Mouse (Mus musculus): Measurements from ENCODE around the gene Krt26. TPM values are rescaled to one million over a fixed set of nuclear protein-coding genes. Genes with fewer than 3 reads are reported as not detected.

The Krt26 gene
- polyA plus RNA-seq, 1 experiment: not detected

DNA sequence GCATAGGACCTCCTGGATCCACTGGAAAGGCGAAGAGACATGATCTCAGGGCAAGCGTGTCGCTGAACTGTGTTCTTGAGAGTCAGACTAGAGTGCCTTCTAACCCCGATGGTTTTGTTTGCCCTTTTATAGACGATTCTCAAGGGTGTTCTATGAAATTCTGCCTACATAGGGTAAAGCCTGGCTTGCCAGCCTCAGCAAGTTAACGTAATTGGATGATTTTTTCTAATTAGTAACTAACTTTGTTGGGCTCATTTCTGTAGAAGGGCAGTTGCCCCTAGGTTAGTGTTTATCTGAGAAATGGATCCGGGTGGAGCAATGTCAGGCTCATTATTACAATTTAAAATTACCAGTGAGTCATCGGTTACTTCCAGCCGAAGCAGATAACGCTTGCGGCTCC is 14.9 kb downstream of the Krt26 start, which contains the start of gene Krt25:
Krt25 (minus strand) TSS at position 101 of the 400 bp plus-strand sequence.
- H3K79me2 ChIP-seq (ENCODE audit: control insufficient read depth, insufficient read depth): no peaks in the 10 kb centered on the region
- no peaks in the 10 kb centered on the region for H3K36me3 ChIP-seq (ENCODE audit: control insufficient read depth, insufficient read depth)
- H3ac ChIP-seq (ENCODE audit: control insufficient read depth, insufficient read length): no peak within 1 kb of the TSS
- H3K4me2 ChIP-seq (ENCODE audit: low read depth): no peak within 1 kb of the TSS
- H3K4me3 ChIP-seq: no peak within 1 kb of the TSS
- TF ChIP-seq CEBPB (IDR thresholded peaks at IDR 0.05; ENCODE audit: insufficient read depth, poor library complexity, severe bottlenecking) (no peak), MYOD1 (IDR thresholded peaks at IDR 0.05; ENCODE audit: control insufficient read depth in 1 of 3, insufficient read length in 2 of 3, low read depth in 2 of 3) (no peak), TCF3 (IDR thresholded peaks at IDR 0.05; ENCODE audit: insufficient read length, low read depth) (no peak), SRF (IDR thresholded peaks at IDR 0.05; ENCODE audit: control insufficient read depth, insufficient read length, low read depth) (no peak), POLR2AphosphoS2 (IDR thresholded peaks at IDR 0.05; ENCODE audit: insufficient read length, low read depth) (no peak), TCF12 (IDR thresholded peaks at IDR 0.05; ENCODE audit: insufficient read depth, poor library complexity, severe bottlenecking) (no peak), MAX (IDR thresholded peaks at IDR 0.05; ENCODE audit: low read depth) (no peak), USF1 (IDR thresholded peaks at IDR 0.05; ENCODE audit: low read depth) (no peak), POLR2A (IDR thresholded peaks at IDR 0.05; ENCODE audit: insufficient read length, low read depth) (no peak), MYOG (IDR thresholded peaks at IDR 0.05; ENCODE audit: control insufficient read depth in 1 of 3, insufficient read depth in 1 of 3, insufficient read length in 2 of 3, low read depth in 2 of 3) (no peak), REST (IDR thresholded peaks at IDR 0.05; ENCODE audit: insufficient read depth, insufficient read length) (no peak), E2F4 (IDR thresholded peaks at IDR 0.05; ENCODE audit: insufficient read depth) (no peak)
- peaks cover 28% of the 10 kb centered on the region for H3K27me3 ChIP-seq (ENCODE audit: control insufficient read depth, insufficient read depth, insufficient read length)

DNA sequence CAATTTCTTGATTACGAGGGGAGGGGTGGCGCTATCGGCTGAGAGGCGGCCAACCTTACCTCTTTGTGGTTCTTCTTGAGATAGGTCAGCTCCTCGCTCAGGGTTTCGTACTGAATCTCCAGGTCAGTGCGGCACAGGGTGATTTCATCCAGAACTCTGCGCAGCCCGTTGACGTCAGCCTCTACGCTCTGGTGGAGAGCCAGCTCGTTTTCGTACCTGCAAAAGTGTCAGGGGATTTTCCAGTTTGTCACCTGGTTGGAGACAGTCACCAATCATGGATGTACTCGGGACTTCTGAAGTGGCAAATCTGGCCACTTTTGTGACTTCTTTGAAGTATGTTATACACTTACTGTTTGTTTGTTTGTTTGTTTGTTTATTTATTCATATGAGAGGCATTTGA is 16.7 kb downstream of the Krt26 start:
- Histone ChIP-seq H3K79me2 (ENCODE audit: control insufficient read depth, insufficient read depth) (no peaks in the 10 kb centered on the region), H3K27me3 (ENCODE audit: control insufficient read depth, insufficient read depth, insufficient read length) (peaks cover 26% of the 10 kb centered on the region), H3K4me3 (no peak overlapping the region), H3K4me2 (ENCODE audit: low read depth) (no peak overlapping the region), H3ac (ENCODE audit: control insufficient read depth, insufficient read length) (no peak overlapping the region), H3K36me3 (ENCODE audit: control insufficient read depth, insufficient read depth) (no peaks in the 10 kb centered on the region)
- TF ChIP-seq SRF (IDR thresholded peaks at IDR 0.05; ENCODE audit: control insufficient read depth, insufficient read length, low read depth) (no peak), CEBPB (IDR thresholded peaks at IDR 0.05; ENCODE audit: insufficient read depth, poor library complexity, severe bottlenecking) (no peak), USF1 (IDR thresholded peaks at IDR 0.05; ENCODE audit: low read depth) (no peak), TCF3 (IDR thresholded peaks at IDR 0.05; ENCODE audit: insufficient read length, low read depth) (no peak), E2F4 (IDR thresholded peaks at IDR 0.05; ENCODE audit: insufficient read depth) (no peak), POLR2A (IDR thresholded peaks at IDR 0.05; ENCODE audit: insufficient read length, low read depth) (no peak), MAX (IDR thresholded peaks at IDR 0.05; ENCODE audit: low read depth) (no peak), MYOD1 (IDR thresholded peaks at IDR 0.05; ENCODE audit: control insufficient read depth in 1 of 3, insufficient read length in 2 of 3, low read depth in 2 of 3) (no peak), MYOG (IDR thresholded peaks at IDR 0.05; ENCODE audit: control insufficient read depth in 1 of 3, insufficient read depth in 1 of 3, insufficient read length in 2 of 3, low read depth in 2 of 3) (no peak), POLR2AphosphoS2 (IDR thresholded peaks at IDR 0.05; ENCODE audit: insufficient read length, low read depth) (no peak), TCF12 (IDR thresholded peaks at IDR 0.05; ENCODE audit: insufficient read depth, poor library complexity, severe bottlenecking) (no peak)

DNA sequence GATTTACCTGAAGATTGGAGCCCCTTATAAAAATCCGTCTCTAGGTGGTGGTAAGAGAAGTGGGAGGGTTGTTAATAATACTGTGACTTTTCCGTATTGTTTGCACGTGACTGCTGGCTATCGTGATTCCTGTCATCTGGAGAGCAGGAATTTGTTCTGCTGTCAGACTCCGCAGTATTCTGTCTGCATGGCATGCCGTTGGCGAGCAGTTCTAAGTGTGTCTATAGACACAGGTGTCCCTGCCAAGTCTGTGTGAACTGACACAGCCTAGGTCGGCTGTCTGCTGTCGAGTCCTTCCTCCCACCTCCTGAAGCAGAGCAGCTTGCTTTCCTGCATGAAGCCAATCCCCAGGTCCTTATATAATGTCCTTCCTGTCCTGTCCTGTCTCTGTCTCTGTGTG is 18.6 kb downstream of the Krt26 start:
- Histone ChIP-seq H3K27me3 (ENCODE audit: control insufficient read depth, insufficient read depth, insufficient read length) (peaks cover 28% of the 10 kb centered on the region), H3K4me3 (no peak overlapping the region), H3ac (ENCODE audit: control insufficient read depth, insufficient read length) (no peak overlapping the region), H3K4me2 (ENCODE audit: low read depth) (no peak overlapping the region), H3K36me3 (ENCODE audit: control insufficient read depth, insufficient read depth) (no peaks in the 10 kb centered on the region), H3K79me2 (ENCODE audit: control insufficient read depth, insufficient read depth) (no peaks in the 10 kb centered on the region)
- TF ChIP-seq REST (IDR thresholded peaks at IDR 0.05; ENCODE audit: insufficient read depth, insufficient read length) (no peak), POLR2AphosphoS2 (IDR thresholded peaks at IDR 0.05; ENCODE audit: insufficient read length, low read depth) (no peak), CEBPB (IDR thresholded peaks at IDR 0.05; ENCODE audit: insufficient read depth, poor library complexity, severe bottlenecking) (no peak), MYOD1 (IDR thresholded peaks at IDR 0.05; ENCODE audit: control insufficient read depth in 1 of 3, insufficient read length in 2 of 3, low read depth in 2 of 3) (no peak), TCF3 (IDR thresholded peaks at IDR 0.05; ENCODE audit: insufficient read length, low read depth) (no peak), TCF12 (IDR thresholded peaks at IDR 0.05; ENCODE audit: insufficient read depth, poor library complexity, severe bottlenecking) (no peak), MAX (IDR thresholded peaks at IDR 0.05; ENCODE audit: low read depth) (no peak), SRF (IDR thresholded peaks at IDR 0.05; ENCODE audit: control insufficient read depth, insufficient read length, low read depth) (no peak)

DNA sequence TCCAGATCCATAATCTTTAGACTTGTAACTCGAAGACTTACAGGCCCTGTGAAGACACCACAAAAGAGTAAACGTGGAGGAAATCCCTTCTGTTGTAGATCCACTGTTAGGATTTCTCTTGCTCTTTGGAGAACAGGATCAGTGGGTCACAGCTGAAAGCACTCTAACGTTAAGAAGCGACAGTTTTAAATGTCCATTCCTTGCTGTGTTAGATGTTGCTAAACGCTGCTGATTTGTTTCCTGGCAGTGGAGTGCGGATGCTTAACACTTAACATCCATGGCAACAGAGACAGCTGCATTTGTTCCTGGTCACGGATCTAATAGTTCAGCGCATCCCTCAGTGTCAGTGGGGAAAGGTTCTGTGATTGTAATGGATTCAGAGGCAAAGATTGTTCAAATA is 21.2 kb downstream of the Krt26 start:
- H3K36me3 ChIP-seq (ENCODE audit: control insufficient read depth, insufficient read depth): no peaks in the 10 kb centered on the region
- no peak for TF ChIP-seq E2F4 (IDR thresholded peaks at IDR 0.05; ENCODE audit: insufficient read depth)
- no peak for TF ChIP-seq POLR2A (IDR thresholded peaks at IDR 0.05; ENCODE audit: insufficient read length, low read depth)
- no peak for TF ChIP-seq MYOG (IDR thresholded peaks at IDR 0.05; ENCODE audit: control insufficient read depth in 1 of 3, insufficient read depth in 1 of 3, insufficient read length in 2 of 3, low read depth in 2 of 3)
- no peak for TF ChIP-seq CEBPB (IDR thresholded peaks at IDR 0.05; ENCODE audit: insufficient read depth, poor library complexity, severe bottlenecking)
- no peak for TF ChIP-seq MYOD1 (IDR thresholded peaks at IDR 0.05; ENCODE audit: control insufficient read depth in 1 of 3, insufficient read length in 2 of 3, low read depth in 2 of 3)
- no peak for TF ChIP-seq TCF3 (IDR thresholded peaks at IDR 0.05; ENCODE audit: insufficient read length, low read depth)
- TF ChIP-seq USF1 (IDR thresholded peaks at IDR 0.05; ENCODE audit: low read depth): no peak
- TF ChIP-seq POLR2AphosphoS2 (IDR thresholded peaks at IDR 0.05; ENCODE audit: insufficient read length, low read depth): no peak
- no peak for TF ChIP-seq TCF12 (IDR thresholded peaks at IDR 0.05; ENCODE audit: insufficient read depth, poor library complexity, severe bottlenecking)

GRCm38 (mm10) chr11:99314594-99314993 is 23.2 kb downstream of the Krt26 start:
- no peak overlapping the region for H3K4me2 ChIP-seq (ENCODE audit: low read depth)
- no peaks in the 10 kb centered on the region for H3K79me2 ChIP-seq (ENCODE audit: control insufficient read depth, insufficient read depth)
- H3ac ChIP-seq (ENCODE audit: control insufficient read depth, insufficient read length): no peak overlapping the region
- TF ChIP-seq TCF12 (IDR thresholded peaks at IDR 0.05; ENCODE audit: insufficient read depth, poor library complexity, severe bottlenecking): no peak
- TF ChIP-seq USF1 (IDR thresholded peaks at IDR 0.05; ENCODE audit: low read depth): no peak
- TF ChIP-seq TCF3 (IDR thresholded peaks at IDR 0.05; ENCODE audit: insufficient read length, low read depth): no peak
- no peak for TF ChIP-seq REST (IDR thresholded peaks at IDR 0.05; ENCODE audit: insufficient read depth, insufficient read length)
- no peak for TF ChIP-seq MYOD1 (IDR thresholded peaks at IDR 0.05; ENCODE audit: control insufficient read depth in 1 of 3, insufficient read length in 2 of 3, low read depth in 2 of 3)
- no peak for TF ChIP-seq CEBPB (IDR thresholded peaks at IDR 0.05; ENCODE audit: insufficient read depth, poor library complexity, severe bottlenecking)
- no peak for TF ChIP-seq MAX (IDR thresholded peaks at IDR 0.05; ENCODE audit: low read depth)
- no peak for TF ChIP-seq E2F4 (IDR thresholded peaks at IDR 0.05; ENCODE audit: insufficient read depth)
- no peak for TF ChIP-seq POLR2AphosphoS2 (IDR thresholded peaks at IDR 0.05; ENCODE audit: insufficient read length, low read depth)
- TF ChIP-seq POLR2A (IDR thresholded peaks at IDR 0.05; ENCODE audit: insufficient read length, low read depth): no peak
- TF ChIP-seq MYOG (IDR thresholded peaks at IDR 0.05; ENCODE audit: control insufficient read depth in 1 of 3, insufficient read depth in 1 of 3, insufficient read length in 2 of 3, low read depth in 2 of 3): no peak
- TF ChIP-seq SRF (IDR thresholded peaks at IDR 0.05; ENCODE audit: control insufficient read depth, insufficient read length, low read depth): no peak
- no peaks in the 10 kb centered on the region for H3K36me3 ChIP-seq (ENCODE audit: control insufficient read depth, insufficient read depth)
- H3K27me3 ChIP-seq (ENCODE audit: control insufficient read depth, insufficient read depth, insufficient read length): peaks cover 28% of the 10 kb centered on the region
- no peak overlapping the region for H3K4me3 ChIP-seq

More for the DNA sequence above, 21.2 kb downstream of the Krt26 start:
- H3ac ChIP-seq (ENCODE audit: control insufficient read depth, insufficient read length): no peak overlapping the region
- no peak overlapping the region for H3K4me2 ChIP-seq (ENCODE audit: low read depth)
- H3K4me3 ChIP-seq: no peak overlapping the region
- peaks cover 28% of the 10 kb centered on the region for H3K27me3 ChIP-seq (ENCODE audit: control insufficient read depth, insufficient read depth, insufficient read length)
- H3K79me2 ChIP-seq (ENCODE audit: control insufficient read depth, insufficient read depth): no peaks in the 10 kb centered on the region
